Mouse (Mus musculus) bone marrow macrophage, adult 2 months (primary cell): ENCODE results near the gene Pip5k1c.

Source experiments
- CTCF ChIP-seq: IDR thresholded peaks from 2 replicates; pipeline ENCODE4 v1.5.1; 2012; ENCODE audit warnings: low read depth, mild to moderate bottlenecking, low read length, moderate library complexity
- POLR2A ChIP-seq: IDR thresholded peaks from 2 replicates; pipeline ENCODE4 v1.6.1; 2012; ENCODE audit warnings: mild to moderate bottlenecking, low read depth, low read length, borderline replicate concordance

- TF ChIP-seq POLR2A (no peak), CTCF (0 out of 2 replicates have a peak, but pooled peaks have one; percentile 16)
Measured at GRCm38 (mm10) chr10:81285694-81286450, 6.9 kb upstream of the Pip5k1c start.
